Mouse (Mus musculus) urinary bladder, postnatal 14 days (tissue): ENCODE data around the gene Sirt7.

Experiments
- DNase-seq: peaks from one replicate; pipeline ENCODE4 v3.0.0; 2021; ENCODE audit warnings: low spot score

Gene Sirt7

DNA sequence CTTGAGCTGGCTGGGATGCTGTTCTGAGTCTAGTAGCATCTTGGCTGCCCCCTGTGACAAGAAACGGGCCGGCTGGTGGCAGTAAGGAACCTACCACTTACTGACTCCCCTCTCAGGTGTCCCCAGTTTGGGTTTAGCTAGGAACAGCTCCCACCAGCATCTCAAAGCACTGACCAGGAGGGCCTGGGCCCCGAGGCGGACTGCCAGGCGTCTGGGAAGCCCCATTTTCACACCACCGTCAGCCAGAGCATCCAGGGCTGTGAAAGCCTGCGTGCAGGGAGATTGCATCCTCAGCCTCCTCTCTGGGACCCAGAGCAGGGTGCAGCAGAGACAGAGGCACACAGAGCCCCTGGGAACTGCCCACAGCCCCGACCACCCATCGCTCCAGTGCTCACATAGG, 16.2 kb upstream of the Sirt7 start:
- no peak for DNase-seq

DNA sequence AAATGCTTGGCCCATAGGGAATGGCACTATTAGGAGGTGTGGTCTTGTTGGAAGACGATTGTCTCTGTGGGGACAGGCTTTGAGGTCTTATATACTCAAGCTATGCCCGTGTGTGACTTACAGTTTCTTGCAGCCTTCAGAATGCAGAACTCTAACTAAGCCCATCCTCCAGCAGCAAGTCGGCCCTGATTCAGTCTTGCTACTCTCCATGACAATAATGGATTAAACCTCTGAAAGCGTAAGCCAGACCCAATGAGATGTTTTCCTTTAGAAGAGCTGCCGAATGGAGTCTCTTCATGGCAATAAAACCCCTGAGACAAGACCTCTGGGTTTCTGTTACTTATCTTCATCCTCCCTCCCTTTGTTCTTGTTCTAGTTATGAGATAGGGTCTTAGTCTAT, 9.8 kb upstream of the Sirt7 start:
- no peak for DNase-seq

DNA sequence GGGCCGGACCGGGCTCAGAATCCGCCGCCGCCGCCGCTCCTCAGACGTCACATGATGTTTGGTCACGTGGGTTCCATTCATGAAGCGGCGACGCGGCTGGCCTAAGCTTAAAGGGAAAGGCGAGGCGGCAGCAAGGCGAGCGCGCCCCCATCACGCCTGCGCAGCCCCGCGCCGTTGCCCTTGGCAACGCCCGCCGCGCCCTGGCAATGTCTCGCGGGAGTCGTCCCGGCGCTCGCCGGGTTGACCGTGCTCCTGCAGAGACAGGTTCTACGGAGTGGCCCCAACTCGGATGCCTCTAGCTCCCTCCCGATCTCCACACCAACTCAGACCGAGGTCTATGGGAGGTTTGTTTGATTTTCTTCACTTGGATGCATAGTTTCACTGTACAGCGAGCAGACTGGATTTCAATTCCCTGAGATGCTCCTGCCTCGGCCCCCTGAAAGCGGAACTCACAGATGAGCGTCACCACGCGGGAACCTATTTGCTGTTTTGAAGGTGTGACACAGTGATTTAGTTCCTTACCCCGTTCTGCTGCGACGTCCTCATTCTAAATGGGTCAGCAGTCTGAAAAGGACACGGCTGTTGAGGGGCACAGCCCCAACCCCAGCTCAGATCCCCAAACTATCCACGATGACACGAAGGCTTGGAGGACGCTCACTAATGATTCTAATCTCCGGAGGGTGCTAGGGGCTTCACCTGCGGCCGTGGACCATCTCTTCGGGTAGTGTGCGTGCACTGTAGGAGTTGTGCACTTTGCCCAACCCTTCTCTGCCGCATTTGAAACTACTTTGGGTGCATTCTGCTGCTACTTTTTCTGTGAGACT, 8.7 kb upstream of the Sirt7 start, which contains the start of gene Mafg:
Mafg (minus strand) TSS at position 81 of the 824 bp plus-strand sequence.
- peak; percentile 93 for DNase-seq

DNA sequence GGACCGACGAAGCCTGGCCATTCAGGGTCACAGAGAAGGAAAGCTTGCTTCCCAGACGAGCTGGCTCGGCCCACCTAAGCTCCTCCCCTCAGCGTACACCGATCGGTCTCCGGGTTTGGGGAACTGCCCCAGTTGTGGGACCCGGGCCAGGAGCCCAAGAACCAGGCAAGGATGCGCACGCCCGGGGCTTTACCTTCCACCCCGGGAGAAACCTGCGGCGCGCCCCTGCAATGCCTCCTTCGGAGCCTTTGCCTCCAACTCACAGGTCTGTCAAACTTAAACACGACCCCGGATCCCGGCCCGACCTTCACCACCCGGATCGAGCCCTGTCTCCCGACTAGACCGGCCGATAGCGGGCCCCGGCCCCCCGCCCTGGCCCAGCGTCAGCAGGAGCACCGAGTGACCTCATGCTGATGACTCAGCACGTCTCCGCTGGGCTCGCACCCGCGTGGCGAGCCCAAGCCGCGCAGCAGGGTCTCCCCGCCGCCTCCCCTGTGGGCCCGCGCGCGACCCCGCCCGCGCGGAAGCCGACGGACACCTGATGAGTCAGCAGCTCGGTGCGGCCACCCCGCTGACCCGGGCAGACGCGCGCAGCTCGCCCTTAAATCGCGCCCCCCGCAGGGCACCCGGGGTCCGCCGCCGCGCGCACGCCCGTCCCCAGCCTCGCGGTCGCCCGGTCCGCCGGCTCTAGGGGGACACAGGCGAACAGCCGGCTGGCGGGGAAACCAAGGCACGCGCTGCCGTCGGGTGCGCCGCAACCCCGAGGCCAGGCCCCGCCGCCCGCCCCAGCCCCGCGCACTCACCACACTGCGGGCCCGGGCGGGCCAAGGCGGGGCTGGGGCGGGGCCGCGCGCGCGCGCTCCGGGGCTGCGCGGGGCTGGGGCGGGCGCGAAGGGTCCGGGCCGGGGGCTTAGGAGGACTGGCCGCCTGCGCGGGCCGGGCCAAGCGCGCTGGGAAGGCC, 7.8 kb upstream of the Sirt7 start:
- DNase-seq = peak; percentile 80

DNA sequence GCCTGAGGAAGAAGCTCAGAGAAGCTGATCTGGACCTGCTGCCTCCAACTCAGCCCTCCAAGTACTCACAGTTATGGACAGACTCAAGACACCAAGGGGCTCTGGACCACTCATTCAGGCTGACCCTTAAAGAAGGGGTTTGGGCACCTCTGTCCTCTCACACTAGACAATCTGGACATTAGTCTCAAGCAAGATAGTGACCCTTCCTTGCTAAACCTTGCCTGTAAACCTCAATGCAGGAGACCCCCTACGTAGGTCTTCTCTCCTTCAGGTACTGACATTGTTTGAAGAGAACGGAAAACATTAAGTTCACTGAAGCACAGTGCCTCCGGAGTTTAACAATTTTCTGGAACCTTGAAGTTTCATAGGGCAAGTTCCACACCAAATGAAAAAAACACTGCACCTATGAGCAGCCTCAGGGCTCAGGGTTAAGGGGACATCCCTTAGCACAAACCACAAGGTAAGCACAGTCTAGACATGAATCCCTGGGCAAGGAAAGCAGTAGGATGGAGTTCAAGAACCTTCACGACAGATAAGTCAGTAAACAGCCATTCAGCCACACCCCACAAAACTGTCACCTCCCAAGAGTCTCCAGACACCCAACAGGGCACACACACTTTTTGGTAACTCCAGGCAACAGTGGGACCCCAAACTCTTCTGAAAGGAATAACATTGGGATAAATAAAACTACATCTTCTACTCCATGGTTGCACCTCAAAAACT, 6.8 kb upstream of the Sirt7 start:
- DNase-seq = no peak

DNA sequence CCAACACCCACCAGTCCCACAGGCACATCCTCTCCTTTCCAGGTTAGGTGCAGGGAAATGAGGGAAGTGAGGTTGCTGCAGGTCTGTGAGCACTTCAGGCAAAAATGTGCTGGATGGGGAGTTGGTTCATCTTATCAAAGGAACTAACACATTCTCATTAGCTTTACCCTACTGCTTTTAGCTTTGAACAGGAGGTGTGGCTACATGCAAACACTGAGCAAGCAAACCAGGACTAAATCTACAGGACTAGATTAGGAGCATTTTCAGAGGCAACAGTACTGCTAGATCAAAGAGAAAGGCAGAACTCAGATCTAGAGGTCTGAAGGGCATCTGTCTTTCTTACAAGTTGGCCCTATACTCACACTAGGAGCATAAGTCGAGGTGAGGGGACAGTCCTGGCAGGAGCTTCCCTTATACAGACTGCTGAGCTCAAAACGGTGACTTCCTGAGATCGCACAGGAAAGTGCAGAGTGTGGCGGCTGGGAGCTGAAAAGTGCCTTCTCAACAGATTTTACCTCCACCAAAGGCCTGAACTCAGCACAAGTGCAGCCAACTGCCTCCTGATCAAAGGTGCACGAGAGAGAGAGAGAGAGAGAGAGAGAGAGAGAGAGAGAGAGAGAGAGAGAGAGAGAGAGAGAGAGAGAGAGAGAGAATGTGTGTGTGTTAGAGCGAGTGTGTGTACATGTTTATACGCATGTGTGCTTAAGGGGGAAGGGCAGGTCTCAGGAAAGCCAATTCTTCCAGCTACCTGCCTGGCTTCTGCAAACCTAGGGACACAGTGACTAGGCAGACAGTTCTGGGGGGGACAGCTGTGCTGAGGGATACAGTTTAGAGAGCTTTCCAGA, 6.1 kb upstream of the Sirt7 start:
- DNase-seq = no peak

DNA sequence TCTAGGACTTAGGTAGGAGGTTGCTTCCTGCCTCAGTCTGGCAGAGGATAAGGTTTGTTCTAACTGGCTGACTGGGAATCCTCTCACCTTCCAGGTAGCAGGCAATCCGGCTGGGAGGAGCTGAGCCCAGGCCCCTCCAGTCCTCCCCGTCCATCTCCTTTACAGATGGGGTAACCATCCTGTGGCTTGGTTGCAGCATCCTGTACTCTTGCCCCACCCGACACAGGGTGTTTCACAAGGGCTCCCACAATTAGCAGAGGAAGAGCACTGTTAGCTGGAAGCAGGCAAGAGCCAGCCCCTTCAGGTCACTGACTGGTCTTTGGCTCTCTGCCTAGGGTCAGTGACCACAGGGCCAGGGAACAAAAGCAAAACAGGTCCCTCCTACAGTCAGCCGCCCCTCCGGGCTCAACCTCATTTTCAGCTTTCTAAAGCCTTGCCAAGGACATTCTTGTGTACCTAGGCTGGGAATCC, 5.4 kb upstream of the Sirt7 start:
- DNase-seq = no peak

DNA sequence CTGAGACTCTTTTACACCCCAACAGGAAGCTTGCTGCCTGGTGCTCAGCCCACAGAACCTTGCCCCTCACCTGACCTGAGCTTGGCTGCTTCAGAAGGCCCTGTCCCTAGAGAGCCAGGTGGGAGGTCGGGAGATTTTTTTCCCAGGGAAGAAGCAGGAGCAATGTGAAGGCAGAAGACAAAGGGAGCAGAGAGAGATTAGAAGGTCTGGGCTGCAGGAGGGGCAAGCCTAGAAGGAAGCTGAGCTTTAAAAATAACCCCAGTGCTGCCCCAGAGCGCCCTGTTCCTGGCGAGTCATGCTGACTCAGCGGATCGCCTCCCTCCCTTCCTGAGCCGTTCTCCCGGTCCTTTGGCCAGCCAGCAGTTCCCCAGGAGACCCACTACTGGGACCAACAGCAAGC, 4.9 kb upstream of the Sirt7 start:
- DNase-seq = peak; percentile 66

DNA sequence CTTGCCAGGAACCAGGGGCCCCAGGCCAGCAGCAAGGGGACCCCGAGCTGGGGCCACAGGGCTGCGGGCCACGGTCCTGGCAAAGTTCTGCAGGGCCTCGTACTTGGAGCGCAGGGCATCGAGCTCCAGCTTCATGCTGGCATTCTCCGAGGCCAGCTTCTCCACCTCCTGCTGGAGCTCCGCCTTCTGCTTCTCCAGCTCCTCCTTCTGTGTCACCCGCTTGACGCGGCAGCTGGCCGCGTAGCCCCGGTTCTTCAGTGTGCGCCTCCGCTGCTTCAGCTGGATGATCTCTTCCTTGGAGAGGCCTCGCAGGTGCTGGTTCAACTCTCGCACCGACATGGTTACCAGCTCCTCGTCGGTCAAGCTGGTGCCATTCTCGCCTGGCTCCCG, 4.3 kb upstream of the Sirt7 start:
- DNase-seq = no peak

DNA sequence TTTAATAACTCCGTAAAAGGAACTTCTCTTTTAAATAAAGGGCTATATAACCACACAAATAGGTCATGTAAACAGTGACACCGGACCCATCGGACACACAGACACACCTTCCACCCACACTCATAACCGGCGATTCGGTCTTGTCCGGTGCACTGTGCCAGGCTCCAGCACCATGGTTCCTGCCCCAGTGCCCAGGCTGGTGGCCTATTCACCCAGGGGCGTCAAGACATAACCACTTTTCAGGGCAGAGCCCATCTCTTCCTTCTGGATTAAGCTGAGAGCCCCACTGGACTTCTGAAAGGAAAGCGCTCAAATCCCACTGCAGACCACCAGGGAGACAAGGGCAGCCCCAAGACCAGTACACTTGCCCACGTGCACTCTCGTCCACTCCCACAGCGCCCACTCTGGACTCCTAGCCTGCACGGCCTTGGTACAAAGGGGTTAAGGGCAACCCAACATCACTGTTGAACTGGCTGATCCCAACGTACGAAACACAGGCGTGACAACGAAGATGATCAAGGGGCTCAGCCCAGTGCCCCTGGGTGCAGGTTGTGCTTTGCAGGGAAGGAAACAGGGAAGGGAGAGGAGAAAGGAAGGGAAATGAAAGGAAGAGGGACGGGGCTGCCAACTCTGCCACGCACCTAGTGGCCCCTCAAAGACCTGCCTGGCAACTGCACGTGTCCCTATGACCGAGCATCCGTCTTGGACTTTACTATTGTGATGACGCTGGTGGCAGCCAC, 3.7 kb upstream of the Sirt7 start:
- DNase-seq = no peak

DNA sequence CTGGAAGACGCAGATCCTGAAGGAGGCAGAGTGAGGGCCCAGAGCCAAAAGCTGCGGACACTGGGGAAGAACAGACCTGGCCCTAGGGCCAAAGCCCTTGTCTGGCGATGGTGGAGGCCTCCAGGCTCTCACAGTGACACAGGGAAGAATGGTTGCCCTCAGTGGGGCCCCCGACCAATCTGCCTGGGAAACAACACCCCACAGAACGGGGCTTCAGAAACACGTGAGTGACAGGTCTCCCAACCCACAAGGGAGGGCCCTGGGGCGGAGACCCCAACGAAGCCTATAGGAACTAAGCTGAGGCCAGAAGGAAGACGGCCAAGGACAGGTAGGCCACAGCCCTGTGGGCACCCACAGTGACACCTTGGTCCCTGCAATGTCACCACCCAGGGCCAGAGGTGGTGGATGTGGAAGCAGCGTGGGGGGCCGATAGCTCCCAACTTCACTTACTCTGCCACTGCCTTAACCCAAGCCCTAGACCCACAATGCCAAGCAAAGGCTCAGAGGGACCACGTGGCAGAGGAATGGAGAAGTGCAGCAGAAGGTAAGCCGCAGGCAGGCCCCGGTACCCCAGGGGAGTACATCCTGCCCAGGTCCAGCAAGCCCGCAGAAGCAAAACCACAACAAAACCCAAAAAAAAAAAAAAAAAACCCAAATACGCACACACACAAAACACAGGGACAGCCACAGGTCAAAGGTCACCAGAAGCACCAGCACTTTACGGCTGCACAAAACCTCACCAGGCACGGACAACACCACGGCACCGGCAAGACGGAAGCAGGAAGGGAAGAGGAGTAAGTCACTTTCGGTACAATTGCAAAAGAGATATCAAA, 2.6 kb upstream of the Sirt7 start:
- no peak for DNase-seq

DNA sequence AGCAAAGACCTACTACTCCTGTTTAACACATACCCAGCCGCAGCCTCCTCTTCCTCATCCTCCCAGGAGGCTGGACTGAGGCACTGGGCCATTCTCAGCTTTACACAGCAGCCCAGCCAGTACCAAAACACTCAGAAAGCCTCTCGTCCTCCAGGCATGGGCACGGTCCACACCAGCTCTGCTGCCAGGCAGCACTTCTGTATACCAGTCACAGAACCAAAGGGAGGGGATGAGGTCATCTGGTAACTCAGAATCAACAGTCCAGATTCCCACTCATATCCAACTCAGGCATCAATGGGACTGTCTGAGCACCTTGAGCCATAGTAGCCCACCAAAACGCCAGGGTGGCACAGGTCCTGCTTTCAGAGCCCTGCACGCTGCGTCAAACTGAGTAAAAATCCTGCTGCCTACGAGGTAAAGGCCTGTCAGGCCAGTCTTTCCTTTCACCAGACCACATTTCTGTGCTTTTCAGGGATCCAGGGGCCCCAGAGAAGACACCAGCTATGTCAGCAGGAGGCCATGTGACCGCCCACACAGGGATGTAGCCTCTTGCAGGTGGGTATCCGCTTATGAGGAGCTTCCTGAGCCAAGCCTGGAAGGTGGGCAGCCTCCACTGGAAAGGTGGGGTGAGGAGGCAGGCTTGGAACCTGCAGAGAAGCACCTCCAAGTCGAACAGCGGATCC, 1.9 kb upstream of the Sirt7 start:
- no peak for DNase-seq

DNA sequence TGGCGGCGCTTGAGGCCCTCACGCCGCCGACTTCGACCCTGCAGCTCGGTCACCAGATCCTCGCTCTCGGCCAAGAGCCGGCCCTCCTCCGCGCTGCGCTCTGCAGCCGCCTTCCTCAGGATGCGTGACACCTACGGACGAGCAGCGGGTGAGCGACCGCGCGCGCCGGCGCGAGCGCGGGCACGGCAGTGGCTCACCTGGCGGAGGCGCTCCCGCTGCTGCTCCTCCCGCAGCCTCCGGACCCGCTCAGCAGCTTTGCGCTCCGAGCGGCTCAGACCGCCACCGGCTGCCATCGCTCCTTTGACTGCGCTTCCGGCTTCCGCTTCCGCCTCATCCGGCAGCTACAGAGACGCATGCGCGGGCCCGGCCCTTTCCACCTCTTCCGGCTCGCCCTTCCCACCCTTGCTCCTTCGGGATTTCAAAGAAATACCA, 344 bp downstream of the Sirt7 start:
- peak; percentile 87 for DNase-seq

DNA sequence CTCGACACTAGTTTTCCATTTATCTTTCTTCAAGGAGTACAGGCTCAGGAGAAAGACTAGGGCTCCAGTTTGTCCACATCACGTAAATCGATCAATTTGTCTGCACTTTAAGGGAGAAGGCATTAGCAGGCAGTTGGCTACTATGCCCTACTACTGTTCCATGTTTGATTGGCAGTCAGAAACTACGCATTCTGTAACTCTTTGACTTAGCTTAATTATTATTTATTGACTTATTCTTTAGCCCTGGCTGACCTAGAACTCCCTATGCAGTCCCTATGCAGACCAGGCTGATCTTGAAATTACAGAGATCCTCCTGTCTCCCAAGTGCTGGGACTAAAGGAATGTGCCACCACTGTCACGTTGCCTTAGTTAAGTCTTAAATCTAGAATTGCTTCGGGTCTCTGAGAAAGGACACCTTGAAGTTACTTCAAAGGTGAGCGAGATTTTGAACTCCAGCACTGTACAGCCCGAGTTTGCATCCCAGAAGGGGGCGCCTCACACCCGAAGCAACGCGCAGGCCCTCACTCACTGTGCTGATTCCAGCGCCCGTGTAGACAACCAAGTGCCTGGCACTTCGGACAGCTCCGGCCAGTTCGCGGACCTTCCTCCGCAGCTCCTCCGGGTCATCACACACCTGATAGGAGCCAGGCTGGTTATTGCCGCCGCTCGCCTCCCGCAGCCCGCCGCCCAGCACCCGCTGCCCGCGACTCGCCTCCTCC, 920 bp downstream of the Sirt7 start:
- DNase-seq = peak; percentile 72

DNA sequence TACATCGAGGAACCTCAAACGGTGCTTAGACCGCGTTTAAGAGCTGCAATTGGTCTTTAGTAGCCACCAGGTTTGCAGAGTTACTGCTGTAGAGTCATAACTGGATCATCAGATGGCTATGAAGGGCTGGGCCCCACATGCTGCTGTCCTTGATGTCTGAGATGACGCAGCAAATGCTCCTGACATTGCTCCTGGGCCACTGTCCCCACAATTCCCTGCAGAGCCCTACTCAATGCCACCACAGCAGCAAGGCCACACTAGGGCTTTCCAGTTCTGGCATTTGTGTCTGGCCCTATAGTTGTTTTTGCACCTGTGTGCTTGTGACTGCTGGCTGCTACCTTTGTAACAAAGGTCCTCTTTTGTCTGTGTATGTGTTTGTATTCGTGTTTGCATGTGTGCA, 2.2 kb downstream of the Sirt7 start:
- DNase-seq = no peak

DNA sequence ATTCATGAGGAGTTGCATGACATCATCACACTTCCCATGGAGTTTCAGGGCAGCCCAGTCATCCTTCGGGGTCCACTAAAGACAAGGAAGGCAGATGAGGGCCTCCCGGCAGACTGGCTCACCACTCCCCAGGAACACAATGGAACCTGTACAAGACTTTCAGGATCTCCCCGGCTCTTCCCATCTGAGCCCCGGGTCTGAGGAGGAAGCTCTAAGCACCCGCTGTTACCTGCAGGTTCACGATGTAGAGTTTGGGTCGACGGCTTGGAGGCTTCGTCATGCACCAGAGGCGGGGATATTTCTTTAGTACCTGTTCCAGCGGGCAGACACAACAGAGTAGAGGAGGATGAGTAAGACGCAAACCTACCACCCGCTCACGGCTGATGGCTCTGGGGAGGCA, 4.8 kb downstream of the Sirt7 start:
- DNase-seq = no peak

DNA sequence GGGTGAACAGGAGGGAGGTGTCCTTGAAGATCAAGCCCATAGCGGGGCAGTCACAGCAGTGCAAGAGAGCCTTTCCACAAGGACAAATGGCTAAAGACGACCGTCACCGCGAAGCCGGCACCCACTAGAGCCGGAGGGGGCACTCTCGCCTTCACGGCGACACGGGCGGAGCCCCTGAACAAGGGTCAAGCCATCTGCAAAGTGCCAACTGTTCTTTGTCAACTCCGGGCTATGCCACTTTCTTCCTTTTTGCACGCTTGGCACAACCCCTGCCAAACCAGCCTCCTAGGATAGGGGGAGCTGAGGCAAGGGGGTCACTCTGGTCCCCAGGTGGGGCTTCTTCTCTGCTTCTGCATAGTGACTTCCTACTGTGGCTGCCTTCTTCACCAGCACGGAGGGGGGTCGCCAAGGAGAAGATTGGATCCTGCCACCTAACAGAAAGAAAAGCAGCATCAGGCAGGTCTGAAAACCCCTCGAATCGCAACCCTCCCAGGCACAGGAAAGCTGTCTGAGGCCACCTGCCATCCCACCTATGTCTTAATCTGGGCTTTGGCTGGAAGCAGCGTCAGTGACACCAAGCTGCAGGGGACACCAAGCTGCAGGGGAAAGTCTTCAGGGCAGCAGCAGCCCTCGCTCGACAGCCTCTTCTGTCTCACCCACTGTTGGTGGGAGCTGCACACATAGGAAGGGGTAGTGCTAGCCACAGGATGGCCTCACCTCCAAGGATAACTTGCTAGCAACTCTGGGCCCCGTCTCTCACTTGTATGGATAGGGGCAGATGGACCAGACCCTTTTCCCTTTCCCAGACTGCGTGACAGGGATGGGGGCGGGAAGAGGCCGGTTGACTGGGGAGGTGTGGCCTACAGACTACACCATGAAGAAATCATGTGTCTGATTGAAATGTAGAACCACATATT, 6.2 kb downstream of the Sirt7 start:
- DNase-seq = no peak
